Mouse (Mus musculus): ENCODE data around the gene Nrxn3.
A peak's percentile ranks its signal among the peaks of the same experiment; 100 is the strongest.

Gene Nrxn3

DNA sequence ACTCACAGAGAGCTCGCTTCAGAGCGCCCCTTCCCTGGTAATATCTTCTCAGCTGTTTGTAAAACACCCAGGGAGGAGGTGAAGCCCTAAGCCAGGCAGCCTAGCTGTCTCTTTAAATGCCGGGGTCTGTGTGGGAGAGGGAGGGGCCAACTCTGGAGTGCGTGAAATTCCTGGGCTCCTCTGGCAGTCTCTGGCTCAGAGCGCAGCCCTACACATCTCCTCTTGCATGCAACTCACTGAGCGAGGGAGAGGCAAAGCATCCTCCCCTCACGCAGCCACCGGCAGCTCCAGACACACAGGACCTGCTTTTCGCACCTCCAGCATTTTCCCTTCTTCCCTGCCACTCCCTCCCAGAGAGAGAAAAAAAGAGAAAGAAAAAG lies at the start of gene Nrxn3:
Gene Nrxn3, plus strand, starts transcription at position 186 of the 380 bp plus-strand sequence.
- DNase-seq (ENCODE audit: inconsistent age in 2 of 2, low spot score in 1 of 2), result no peak

DNA sequence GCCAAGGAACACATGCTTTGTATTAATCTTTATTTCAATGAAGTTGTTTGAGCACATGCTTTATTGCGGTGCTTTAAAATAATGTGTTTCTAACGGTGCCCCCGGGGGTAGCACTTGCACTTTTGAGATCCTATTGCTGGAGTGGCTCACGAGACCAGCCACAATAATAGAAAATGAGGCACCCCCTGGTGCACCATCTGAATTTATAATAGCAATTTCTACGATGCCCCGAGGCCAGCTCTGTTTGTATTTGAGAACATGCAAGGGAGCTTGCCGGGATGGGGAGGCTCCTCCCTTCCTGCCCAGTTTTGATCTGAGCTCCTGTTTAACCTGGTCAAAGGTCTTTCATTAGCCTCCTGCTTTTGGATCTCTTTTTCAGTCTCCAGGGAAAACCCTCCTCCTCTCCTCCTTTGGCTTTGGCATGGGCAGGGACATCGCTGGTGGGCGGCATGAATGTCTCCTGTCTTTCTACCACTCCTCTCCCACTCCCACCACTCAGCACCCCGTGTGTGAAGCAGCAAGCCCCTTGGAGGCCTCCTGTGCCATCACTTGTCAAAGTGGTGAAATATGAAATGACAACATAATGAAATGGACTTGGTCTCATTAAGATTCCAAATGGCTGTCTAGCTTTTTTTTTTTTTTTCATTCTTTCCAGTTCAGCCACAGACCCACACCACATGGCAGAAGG lies 18.4 kb upstream of the Nrxn3 start:
- DNase-seq (ENCODE audit: inconsistent age in 2 of 2, low spot score in 1 of 2), result no peak

DNA sequence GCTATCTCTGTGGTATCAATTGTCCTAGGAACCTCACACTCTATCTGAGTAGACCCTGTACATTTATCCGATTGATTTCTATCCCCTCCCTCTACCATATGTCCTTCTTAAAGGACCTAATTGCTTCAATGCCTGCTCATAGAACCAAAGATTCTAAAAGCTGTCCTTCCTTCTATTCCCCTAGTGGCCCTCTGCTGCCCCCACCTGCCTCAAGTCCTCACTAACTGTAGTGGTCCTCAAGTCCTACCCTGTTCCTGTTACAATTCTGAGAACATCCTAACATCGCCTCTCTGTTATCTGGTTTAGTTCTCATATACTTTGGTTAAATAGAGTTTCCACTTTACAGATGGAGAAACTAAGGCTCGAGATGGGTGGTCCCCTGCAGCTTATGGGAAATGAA lies 16.7 kb upstream of the Nrxn3 start:
- no peak for DNase-seq (ENCODE audit: inconsistent age in 2 of 2, low spot score in 1 of 2)

DNA sequence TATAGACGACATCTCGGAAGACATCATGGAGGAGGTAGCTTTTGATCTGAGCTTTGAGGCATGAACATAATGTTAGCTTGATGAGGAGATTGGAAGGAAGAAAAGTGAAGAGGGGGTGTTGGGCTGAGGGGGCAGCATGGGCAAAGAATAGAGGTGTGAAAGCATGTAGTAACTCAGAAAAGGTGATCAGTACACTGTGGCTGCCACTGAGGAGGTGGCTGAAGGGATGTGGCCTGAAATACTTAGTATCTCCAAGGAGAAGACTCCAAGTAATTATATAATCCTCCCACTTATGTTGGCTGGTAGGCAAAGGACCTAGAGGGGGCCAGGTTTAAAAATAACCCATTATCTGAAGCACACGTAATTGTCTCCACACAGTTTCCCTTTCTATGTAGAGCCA lies 14.9 kb upstream of the Nrxn3 start:
- no peak for DNase-seq (ENCODE audit: inconsistent age in 2 of 2, low spot score in 1 of 2)

DNA sequence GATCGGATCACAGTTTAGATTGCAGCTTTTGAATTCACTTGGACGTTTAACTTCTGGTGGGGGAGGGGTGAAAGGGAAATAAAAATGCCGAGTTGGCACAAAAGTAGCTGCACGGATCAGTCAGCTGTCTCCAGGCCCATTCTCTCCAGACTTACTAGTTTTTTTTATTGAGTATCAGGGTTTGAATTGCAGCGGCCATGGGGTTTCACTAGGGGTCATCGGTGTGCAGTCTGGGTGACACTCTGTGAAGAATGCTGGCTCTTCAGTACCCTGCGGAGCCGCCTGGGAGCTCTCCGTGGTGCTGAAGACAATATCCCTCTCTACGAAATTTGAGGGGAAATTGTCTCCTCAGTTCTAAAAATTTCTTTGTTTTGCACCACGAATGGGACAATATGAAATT lies 13.5 kb upstream of the Nrxn3 start:
- peak; percentile 47 to 75 for DNase-seq (ENCODE audit: inconsistent age in 2 of 2, low spot score in 1 of 2)

DNA sequence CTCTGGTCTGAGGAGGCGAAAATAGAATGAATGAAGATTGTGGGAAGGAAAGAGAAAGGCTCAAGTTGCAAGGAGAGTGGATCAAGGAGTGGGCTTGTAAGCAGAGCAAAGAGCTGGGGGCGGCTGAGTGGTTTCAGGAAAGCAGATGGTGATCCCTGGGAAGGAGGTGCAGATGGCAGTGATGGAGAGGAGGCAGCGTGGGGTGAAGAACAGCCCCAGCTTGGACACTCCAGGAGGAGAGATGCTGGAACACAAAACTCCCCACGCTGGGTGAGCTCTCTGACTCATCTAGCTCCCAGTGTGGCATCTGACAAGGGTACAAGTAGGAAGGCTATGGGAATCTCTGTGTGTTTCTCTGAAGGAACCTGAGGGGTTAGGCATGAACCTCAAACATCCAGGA lies 9.2 kb upstream of the Nrxn3 start:
- DNase-seq (ENCODE audit: inconsistent age in 2 of 2, low spot score in 1 of 2), result no peak

DNA sequence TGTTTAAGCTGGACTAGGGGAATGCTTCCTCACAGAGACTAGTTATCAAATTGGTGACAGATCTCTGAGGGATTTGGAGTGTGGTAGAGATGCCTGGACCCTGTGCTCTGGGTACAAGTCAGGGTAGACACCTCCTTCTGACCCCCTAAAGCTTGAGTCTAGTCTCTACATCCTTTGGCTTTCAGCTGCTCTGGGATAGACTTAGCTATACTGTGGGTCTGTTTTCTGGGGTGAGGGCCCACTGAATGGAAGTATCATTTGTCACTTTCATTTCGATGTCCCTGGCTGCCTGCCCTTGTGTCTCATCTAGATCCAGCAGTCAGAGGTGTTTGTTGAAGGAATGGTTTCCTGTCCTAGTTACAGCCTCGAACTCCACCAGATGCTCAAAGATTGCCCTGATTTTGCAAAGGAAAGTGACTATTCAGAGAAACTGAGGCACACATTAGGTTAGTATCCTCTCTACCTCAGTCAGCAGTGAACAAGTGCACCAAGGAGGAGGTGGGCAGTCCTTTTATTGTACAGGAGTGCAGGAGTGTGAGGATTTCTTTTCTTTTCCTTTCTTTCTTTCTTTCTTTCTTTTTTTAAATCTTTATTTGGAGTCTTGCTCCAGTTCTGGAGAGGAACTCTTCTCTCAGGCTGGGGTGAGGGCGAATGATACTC lies 515 bp upstream of the Nrxn3 start:
- no peak for DNase-seq (ENCODE audit: inconsistent age in 2 of 2, low spot score in 1 of 2)

DNA sequence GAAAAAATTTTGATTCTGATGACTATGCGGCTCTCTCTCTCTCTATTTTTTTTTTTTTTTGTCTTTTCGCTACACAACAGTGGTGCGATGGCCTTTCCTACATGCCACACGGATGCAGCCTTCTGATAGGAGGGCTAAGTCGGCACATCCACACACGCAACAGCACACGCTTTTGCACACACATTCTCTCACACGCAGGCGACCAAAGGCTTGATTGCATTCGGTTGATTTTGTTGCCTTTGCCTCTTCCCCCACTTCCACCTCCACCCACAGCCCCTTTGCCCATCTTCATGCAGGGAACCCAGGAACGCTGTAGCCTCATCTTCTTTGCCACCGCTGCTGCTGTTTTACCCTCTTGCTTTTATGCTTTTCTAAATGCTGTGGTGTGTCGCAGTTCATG lies 3.6 kb downstream of the Nrxn3 start:
- DNase-seq (ENCODE audit: inconsistent age in 2 of 2, low spot score in 1 of 2), result no peak

DNA sequence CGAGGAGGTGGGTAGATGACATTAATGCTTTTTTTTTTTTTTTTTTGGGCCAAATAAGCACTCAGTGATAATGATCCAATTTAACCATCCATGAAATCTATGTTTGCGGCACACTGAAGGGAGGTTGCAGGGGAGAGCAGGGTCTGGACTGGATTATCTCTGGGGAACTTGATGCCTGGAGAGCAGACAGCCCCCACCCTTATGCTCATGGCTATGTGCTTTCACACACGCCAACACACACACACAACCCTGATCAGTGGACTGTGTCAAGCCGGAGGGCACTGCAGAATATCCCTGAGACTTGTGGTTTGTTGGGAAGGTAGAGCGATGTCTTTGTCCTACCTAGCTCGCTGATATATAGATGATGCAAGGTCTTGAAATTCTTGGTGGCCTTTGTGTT lies 4.1 kb downstream of the Nrxn3 start:
- no peak for DNase-seq (ENCODE audit: inconsistent age in 2 of 2, low spot score in 1 of 2)

DNA sequence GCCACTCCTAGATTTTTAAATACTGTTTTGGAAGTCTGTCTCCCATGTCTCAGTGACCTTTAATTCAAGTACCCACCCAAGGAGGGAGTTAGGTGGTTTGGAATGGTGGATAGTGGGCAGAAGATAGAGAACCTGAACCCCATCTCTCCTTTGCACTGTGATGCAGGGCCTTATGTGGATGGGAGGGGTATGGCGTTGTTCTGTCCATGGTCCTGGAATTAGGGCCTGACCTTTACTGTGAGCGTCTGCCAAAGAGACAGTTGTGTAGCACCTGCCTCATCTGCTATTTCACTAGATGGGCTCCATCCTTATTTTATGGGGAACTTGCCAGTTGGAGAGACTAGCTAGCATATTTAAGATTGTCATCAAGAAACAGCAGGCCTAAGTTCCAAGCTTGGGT lies 8.0 kb downstream of the Nrxn3 start:
- DNase-seq (ENCODE audit: inconsistent age in 2 of 2, low spot score in 1 of 2), result no peak

DNA sequence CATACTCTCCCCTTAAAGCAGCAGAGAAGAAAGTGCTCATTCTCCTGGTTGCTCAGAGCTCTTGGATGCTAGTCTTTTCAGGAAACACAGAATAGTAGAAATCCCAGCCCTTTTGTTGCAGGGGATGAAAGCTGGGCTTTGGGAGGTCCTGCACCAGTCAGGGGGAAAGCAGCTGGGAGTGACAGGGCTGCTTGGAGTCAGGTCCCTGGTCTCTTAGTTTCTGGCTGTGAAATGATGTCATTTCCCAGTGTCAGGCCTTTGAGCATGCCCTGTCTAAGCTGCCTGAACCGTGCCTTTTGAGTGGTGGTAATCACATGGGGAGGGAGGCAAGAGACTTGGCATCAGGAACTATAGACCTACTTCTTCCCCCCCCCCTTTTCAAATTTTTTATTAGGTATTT lies 12.4 kb downstream of the Nrxn3 start:
- DNase-seq (ENCODE audit: inconsistent age in 2 of 2, low spot score in 1 of 2), result no peak

DNA sequence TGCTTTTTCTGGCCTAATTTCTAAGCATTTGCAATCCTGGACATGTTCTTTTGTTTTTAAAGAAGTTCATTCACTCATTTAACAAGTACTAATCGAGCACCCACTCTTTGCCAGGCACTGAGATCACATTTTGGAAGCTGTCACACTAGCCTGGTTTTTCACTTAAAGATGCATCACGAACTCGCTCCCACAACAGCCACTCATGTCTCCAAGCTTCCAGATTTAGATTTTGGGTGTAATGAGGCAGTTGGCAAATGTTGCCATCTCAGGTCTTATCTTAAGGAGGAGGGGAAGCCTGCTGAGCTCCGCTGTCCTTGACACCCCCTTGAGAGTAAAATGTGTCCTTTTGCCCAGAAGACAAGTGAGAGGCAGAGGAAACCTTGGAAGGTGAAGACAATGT lies 14.4 kb downstream of the Nrxn3 start:
- DNase-seq (ENCODE audit: inconsistent age in 2 of 2, low spot score in 1 of 2), result no peak

DNA sequence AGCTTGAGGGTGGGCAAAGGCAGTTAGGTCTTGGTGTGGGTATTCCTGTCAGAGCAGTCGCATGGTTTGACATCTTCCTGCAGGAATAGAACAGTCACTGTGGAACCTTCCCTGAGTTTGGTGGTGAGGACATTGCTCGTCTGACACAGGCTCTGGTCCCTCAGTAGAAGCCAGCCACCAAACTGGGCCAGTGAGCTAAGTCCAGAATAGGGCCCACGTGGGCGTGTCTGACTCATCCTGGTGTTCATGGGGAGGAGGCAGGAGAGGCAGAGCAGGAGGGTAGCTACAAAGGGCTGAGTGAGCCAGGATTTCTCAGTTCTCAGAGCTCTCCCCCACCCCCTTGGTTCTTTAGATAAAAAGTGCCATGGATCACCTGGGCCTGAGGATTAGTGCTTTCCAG lies 15.9 kb downstream of the Nrxn3 start:
- DNase-seq (ENCODE audit: inconsistent age in 2 of 2, low spot score in 1 of 2), result no peak

DNA sequence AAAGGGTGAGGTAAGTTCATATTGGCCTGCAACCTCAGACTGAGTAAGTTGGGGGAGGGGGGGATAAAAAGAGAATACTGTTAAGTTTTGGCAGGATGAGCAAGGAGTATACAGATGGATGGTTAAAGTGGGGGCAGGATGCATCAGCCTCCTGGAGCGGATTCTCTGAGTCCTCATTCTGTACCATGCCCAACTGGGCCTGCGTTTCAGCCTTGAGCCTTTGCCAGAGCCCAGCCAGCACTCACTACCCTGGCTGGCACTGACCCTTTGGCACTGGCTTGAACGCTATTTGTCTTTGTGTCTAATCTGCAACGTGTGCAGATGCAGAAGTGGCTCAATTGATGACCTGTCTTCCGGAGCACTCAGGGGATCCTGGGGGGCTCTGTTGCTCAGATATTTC lies 24.1 kb downstream of the Nrxn3 start:
- no peak for DNase-seq (ENCODE audit: inconsistent age in 2 of 2, low spot score in 1 of 2)

DNA sequence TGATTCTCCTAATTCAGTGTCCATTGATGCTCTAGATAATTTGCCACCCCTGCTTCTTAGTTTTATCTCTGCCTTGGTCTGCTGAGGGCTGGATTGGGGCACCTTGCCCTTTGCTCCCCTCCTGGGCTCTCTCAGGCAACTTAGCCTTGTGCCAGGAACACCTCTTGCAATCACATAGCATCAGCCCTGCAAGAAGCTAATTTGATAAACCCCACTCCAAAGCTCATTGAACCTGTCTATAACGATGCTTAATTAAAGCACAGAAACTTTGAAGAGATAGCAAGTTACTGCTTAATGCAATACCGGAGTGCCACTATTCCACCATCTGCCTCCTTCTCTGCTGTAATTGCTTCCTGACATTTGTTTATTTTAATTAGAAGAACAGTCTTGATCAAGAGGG lies 42.1 kb downstream of the Nrxn3 start:
- DNase-seq (ENCODE audit: inconsistent age in 2 of 2, low spot score in 1 of 2), result no peak

DNA sequence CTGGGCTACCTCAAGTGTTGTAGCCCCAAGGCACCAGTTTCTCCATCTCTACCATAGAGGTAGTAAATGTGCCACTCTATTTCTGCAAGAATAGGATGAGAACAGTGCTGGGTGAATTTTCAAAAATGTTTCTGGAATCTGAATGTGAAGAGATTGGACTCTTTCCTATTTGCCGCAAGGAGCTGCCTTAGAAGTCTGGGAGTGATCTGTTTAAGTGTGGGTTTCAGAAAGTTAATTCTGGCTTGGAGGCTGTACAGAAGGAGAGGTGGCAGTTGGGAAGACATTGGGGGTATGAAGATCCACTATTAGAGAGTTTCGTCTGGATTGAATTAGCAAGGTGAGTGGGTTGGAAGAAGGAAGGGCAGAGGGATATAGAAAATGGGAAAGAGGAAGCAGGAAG lies 52.0 kb downstream of the Nrxn3 start:
- no peak for DNase-seq (ENCODE audit: inconsistent age in 2 of 2, low spot score in 1 of 2)

DNA sequence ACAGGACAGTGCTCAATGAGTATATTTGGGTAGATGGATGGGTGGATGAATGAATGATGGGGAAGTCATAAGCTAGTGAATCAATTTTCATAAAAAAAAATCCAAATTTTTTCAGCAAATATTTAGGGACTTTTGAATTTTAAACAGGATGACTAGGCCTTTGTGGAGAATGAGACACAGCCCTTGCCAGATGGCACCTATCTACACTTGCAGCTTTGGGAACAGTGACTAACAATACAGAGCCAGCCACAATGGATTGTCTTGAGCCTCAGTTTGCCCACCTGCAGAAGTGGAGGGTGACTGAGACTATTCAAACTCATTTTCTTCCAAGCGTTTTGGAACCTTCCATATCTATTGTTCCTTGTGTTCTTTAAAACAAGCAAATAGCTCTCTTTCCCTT lies 55.4 kb downstream of the Nrxn3 start:
- no peak for DNase-seq (ENCODE audit: inconsistent age in 2 of 2, low spot score in 1 of 2)

DNA sequence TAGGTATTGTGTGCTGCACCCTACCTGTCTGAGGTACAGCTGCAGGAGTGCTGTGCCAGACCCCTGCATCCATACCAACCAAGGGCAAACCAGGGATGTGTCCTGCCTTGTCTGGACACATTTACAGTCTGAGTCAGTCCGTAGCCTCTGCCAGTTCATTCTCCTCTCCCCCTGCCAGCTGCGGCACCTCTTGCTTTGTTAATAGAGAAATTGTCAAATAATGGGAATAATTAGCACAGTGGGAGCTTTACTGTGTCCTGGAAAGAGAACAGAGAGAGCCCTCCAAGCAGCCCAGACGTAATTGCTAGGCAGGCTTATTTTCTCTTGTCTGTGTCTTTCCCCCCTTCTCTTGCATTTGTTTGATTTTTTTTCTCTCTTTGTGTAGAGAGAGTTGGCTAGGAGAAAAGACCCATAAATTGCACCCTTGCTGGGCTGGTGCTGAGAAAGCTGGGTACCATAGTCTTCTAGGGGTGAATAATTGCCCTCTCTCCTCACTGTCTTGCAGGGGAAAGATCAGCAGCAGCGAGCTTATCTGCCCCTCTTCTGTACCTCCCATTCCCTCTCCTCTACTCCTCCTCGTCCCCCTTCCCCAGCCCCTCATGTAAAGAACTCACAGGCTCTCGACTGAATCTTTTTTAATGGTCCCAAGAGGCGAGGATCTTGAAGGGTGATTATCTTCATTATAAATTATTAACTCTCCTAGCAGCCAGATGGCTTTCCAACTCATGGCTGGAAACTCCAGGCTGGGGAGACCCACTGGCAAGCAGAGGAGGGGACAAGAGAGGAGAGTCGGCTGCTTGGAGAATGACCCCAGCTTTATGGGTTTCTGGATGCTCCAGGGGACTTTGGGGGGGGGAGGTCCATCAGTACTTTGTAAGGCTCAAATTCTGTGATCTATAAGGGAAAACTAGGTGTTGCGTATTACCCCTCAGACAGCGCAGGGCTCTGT lies 61.8 kb downstream of the Nrxn3 start:
- DNase-seq (ENCODE audit: inconsistent age in 2 of 2, low spot score in 1 of 2), result no peak

DNA sequence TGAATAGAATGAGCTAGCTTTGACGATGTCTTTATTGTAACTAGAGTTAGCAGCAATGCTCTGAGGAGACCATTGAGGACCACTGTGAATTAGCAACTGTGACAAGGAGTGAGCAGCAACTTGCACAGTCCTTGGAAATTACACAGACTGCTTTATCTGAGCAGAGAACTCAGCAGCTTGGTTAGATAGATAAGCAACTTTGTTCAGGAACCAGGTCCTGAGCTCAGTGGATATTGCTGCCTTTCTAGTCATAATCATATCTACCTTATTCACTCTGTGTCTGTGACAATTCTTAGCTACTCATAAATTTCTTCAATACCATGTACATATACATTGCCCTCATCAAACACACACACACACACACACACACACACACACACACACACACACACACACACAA lies 70.6 kb downstream of the Nrxn3 start:
- no peak for DNase-seq (ENCODE audit: inconsistent age in 2 of 2, low spot score in 1 of 2)

DNA sequence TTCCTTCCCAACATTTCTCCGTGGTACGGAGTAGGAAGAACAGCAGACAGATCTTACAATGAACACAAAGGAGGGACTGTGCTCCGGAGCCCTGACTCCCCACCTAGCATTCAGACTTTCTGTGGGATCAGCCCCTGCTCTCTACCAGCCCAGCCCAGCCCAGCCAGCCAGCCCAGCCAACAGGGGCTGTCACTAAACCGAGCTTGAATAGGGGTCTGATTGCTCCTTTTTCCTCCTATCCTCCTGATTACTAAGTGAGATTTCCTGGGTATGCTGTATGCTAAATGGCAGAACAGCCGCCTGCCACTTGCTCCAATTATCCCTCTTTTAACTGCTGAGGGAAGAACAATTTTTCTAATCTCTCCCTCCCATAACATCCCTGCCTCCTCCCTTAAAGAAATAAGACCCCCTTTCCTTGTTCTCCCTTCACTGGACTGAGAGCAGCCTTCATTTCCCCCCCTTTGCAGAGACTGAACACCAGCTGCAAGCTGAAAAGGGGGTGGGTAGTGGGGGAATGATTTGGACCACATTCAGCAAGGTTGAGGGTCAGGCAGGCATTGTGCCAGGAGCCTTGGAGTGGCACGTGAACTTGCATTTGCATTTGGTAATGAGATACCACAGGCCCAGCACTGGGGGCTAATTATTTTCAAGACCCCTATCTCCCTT lies 78.4 kb downstream of the Nrxn3 start:
- DNase-seq (ENCODE audit: inconsistent age in 2 of 2, low spot score in 1 of 2), result no peak

DNA sequence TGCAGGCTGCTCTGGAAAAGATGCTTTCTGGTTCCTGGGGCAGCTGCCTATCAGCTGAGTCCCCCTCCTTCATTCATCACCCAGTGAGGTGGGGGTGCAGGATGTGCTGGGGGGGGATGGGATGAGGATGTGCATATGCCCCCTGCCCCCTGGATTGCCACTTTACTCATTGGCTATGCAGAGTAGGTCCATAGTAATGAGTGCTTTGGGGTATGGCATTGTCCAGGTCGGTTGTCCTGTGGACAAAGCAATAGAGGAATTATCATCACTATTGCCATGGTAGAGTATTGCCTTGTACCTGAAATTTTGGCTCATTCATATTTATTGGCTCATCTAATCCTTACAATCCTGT lies 79.0 kb downstream of the Nrxn3 start:
- DNase-seq (ENCODE audit: inconsistent age in 2 of 2, low spot score in 1 of 2), result no peak

DNA sequence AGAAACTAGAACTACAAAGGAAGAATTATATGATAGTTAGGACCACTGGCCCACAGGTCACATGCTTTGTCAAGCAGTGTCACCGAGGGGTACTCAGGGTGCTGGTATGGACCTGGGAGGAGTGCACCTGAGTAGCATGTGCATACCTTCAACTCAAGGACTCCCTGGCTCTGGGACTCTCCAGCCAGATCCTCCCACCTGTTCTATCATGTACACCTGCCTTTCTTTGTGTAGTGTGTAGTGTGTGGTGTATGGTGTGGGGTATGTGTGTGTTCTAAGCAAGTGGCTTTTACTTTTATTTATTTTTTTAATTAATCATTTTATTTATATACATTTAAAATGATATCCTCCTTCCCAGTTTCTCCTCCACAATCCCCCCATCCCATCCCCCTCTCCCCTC lies 86.3 kb downstream of the Nrxn3 start:
- no peak for DNase-seq (ENCODE audit: inconsistent age in 2 of 2, low spot score in 1 of 2)
